Mouse (Mus musculus) kidney, postnatal 0 days (tissue): ENCODE data around the gene Traf5. TPM values are rescaled to one million over a fixed set of nuclear protein-coding genes. Genes with fewer than 3 reads are reported as not detected.

ENCODE experiments used
- ATAC-seq: fragments of 200-750 bp; cut with Nextera tagmentation; replicated peaks from 2 replicates; pipeline ENCODE4 v1.8.0; 2017; ENCODE audit warnings: low read depth, moderate number of reproducible peaks, moderate TSS enrichment, moderate library complexity; ENCODE audit not compliant: low FRiP score
- DNase-seq: peaks from one replicate; pipeline ENCODE4 v3.0.0-alpha.2; 2016; ENCODE audit warnings: low spot score
- H3K27ac ChIP-seq: fragments of 300-500 bp; sonication (generic); 2 replicates; pipeline ENCODE4 v1.5.1; 2014; ENCODE audit warnings: mild to moderate bottlenecking
- H3K27me3 ChIP-seq: fragments of 300-500 bp; sonication (generic); 2 replicates; pipeline ENCODE4 v1.6.1; 2014; ENCODE audit warnings: low read length, mixed read lengths; ENCODE audit not compliant: insufficient read depth
- H3K36me3 ChIP-seq: fragments of 300-500 bp; sonication (generic); 2 replicates; pipeline ENCODE4 v1.6.1; 2014; ENCODE audit warnings: low read length, mixed read lengths; ENCODE audit not compliant: insufficient read depth
- H3K4me1 ChIP-seq: fragments of 300-500 bp; sonication (generic); replicated peaks from 2 replicates; pipeline ENCODE4 v1.6.1; 2014; ENCODE audit warnings: antibody characterized with exemption, low read length, mixed read lengths; ENCODE audit not compliant: insufficient read depth
- H3K4me2 ChIP-seq: fragments of 300-500 bp; sonication (generic); 2 replicates; pipeline ENCODE4 v1.6.1; 2014; ENCODE audit warnings: mild to moderate bottlenecking, low read length, moderate library complexity, mixed read lengths
- H3K4me3 ChIP-seq: fragments of 300-500 bp; sonication (generic); replicated peaks from 2 replicates; pipeline ENCODE4 v1.5.1; 2014; ENCODE audit warnings: low read depth, low read length
- H3K9ac ChIP-seq: fragments of 300-500 bp; sonication (generic); 2 replicates; pipeline ENCODE4 v1.6.1; 2014; ENCODE audit warnings: low read depth, low read length
- H3K9me3 ChIP-seq: fragments of 300-500 bp; sonication (generic); replicated peaks from 2 replicates; pipeline ENCODE4 v1.6.1; 2016; ENCODE audit warnings: low read length, inconsistent platforms, mixed read lengths
- CTCF ChIP-seq: IDR thresholded peaks from 2 replicates; pipeline ENCODE4 v1.5.1; 2016; ENCODE audit warnings: antibody characterized with exemption, low read depth, mild to moderate bottlenecking, moderate library complexity
- WGBS: fragments of 180-500 bp; shearing (Covaris S2); extraction: QIAGEN DNeasy Blood & Tissue Kit; methylation state at CpG from one replicate; pipeline ENCODE4 v1.1.7; 2014; 5-methylcytosine and 5-hydroxymethylcytosine counted together
- polyA plus RNA-seq: library from polyadenylated mRNA; unstranded; fragments of >200 nt; fragmentation: Nextera tagmentation; extraction: Ambion mirVana; gene quantifications from 2 replicates; pipeline ENCODE4 v1.2.1, GENCODE M21; 2015

Traf5 gene
- polyA plus RNA-seq, 1 experiment from 2014 or later, result 19.6 TPM

DNA sequence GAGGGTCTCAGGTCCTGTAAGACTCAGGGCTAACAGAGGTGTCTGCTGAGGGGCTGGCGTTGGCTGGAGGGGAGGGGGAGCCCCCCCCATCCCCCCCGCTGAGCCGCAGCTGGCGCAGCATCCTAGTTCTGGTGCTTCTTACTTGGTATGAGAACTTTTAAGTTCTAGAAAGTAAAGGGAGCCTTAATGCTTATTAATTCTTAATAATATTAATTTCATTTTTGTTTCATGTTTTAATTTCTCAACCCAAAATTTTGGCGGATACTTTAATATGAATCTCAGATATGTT lies 104.9 kb downstream of the Traf5 start:
- H3K27me3 ChIP-seq, result no peaks in the 10 kb centered on the region
- H3K4me1 ChIP-seq, result peaks cover 3% of the 10 kb centered on the region; the same call in 1 of the 2 replicates
- no peak overlapping the region for H3K9ac ChIP-seq
- ATAC-seq (no peak), DNase-seq (no peak)
- no peak overlapping the region for H3K27ac ChIP-seq
- WGBS, result 51% methylated on average over 5 of the region's 5 CpGs
- H3K4me2 ChIP-seq, result no peak overlapping the region
- H3K9me3 ChIP-seq, result no peaks in the 10 kb centered on the region
- H3K4me3 ChIP-seq, result no peak overlapping the region
- no peaks in the 10 kb centered on the region for H3K36me3 ChIP-seq
- no peak for TF ChIP-seq CTCF

DNA sequence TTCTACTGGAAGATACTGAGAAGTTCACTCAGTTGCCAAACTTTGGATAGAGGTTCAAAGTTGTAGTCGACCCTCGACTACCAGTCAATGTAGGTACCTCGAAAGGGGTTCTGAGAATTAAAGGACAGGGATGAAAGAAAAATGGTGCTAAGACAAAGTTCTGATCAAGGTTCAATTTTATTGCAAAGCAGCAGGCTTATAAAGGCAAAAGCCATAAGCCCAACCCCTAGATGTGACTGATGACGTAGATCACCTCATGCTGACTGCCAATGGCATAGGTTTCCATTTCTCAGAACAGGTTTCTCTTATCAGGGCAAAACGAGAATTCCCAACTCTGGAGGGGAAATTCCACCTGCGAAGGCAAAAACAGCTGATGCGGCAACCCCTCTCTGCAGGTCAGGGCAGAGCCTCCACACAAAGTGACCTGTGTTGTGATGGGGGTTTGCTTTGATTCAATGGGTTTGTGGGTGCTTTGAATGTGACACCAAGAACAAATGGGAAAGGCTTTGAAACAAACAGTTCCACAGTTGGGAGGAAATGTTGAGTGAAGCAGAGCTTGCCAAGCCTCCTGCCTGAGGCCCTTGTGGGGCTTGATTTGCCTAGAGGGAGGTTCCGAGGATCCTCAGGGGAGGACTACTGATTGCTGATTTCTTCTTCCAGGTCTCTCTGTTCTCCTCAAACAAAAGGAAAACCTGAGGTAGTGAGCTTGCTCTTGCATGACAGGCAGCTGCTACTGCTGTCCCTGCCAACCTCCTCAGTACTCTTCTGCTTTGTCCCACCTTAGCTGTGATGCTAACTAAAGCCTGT lies 105.5 kb downstream of the Traf5 start:
- Histone ChIP-seq H3K4me2 (no peak overlapping the region), H3K27me3 (no peaks in the 10 kb centered on the region), H3K4me3 (no peak overlapping the region), H3K36me3 (no peaks in the 10 kb centered on the region), H3K9me3 (no peaks in the 10 kb centered on the region), H3K9ac (no peak overlapping the region), H3K4me1 (no peaks in the 10 kb centered on the region; the same call in 1 of the 2 replicates), H3K27ac (no peak overlapping the region)
- 66% methylated on average over 8 of the region's 8 CpGs for WGBS
- DNase-seq, result no peak
- ATAC-seq, result no peak
- TF ChIP-seq CTCF, result no peak

DNA sequence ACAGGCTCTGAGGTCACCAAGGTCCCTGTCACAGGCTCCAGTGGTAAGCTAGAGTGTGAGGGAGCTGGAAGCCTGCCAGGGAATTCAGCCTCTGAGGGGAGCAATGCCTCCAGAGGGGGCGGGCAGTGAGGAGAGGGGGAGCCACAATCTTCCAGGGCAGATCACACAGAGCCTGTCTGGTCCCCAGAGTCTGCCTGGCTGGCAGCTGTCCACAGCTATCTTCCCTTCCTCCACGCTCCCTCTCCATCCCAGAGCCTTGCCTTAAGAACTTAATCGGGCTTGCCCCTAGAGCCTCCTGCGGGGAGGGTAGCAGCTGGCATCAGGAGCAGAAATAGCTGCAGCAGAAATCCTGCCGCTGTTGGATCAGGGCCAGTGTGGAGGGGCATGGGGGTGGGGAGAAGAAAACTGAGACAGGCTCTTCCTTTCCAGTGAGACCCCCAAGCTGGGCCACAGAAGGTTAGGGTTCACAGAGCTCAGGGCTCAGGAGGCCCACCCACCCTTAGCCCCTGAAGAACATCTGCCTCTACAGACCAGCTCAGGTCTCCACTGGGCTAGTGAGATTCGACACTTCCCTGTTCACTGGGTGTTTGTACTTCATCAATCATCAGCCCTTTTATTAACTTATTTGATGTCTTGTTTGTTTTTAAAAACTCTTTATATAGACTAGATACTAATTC lies 110.8 kb downstream of the Traf5 start:
- peaks cover 4% of the 10 kb centered on the region; the same call in 1 of the 2 replicates for H3K4me1 ChIP-seq
- DNase-seq (peak; percentile 64), ATAC-seq (no peak)
- no peaks in the 10 kb centered on the region for H3K27me3 ChIP-seq
- H3K4me2 ChIP-seq, result no peak overlapping the region
- no peak overlapping the region for H3K27ac ChIP-seq
- no peaks in the 10 kb centered on the region for H3K36me3 ChIP-seq
- TF ChIP-seq CTCF, result no peak
- no peak overlapping the region for H3K9ac ChIP-seq
- no peaks in the 10 kb centered on the region for H3K9me3 ChIP-seq
- no peak overlapping the region for H3K4me3 ChIP-seq
- 9% methylated on average over 6 of the region's 6 CpGs for WGBS

DNA sequence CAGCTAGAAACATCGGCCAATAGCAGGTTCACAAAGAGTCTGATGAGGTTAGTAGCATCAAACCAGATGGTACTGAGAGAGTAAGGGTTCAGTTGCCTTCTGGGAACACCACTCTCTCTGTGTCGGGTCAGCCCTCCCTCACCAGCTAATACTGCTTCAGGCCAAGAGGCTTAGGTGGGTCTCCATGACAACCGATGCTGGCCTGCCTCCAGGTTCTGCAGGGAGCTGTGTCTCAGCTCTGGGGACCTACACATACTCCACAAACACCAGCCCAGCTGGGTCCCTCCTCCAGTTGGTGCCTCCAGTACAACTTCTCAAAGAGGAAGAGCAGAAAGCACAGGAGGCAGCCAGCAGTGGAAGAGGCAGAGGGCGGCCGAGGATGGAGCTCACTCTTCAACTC lies 115.2 kb downstream of the Traf5 start, which contains the start of gene Rd3:
Rd3 (plus strand) TSS at position 184 of the 400 bp plus-strand sequence.
- no peak for TF ChIP-seq CTCF
- WGBS, result 44% methylated on average over 5 of the region's 5 CpGs
- Histone ChIP-seq H3K9me3 (no peaks in the 10 kb centered on the region), H3K27ac (no peak within 1 kb of the TSS), H3K36me3 (no peaks in the 10 kb centered on the region), H3K4me3 (no peak within 1 kb of the TSS), H3K27me3 (no peaks in the 10 kb centered on the region), H3K4me1 (peaks cover 6% of the 10 kb centered on the region), H3K9ac (no peak within 1 kb of the TSS), H3K4me2 (no peak within 1 kb of the TSS)
- DNase-seq, result peak; percentile 20
- no peak for ATAC-seq

DNA sequence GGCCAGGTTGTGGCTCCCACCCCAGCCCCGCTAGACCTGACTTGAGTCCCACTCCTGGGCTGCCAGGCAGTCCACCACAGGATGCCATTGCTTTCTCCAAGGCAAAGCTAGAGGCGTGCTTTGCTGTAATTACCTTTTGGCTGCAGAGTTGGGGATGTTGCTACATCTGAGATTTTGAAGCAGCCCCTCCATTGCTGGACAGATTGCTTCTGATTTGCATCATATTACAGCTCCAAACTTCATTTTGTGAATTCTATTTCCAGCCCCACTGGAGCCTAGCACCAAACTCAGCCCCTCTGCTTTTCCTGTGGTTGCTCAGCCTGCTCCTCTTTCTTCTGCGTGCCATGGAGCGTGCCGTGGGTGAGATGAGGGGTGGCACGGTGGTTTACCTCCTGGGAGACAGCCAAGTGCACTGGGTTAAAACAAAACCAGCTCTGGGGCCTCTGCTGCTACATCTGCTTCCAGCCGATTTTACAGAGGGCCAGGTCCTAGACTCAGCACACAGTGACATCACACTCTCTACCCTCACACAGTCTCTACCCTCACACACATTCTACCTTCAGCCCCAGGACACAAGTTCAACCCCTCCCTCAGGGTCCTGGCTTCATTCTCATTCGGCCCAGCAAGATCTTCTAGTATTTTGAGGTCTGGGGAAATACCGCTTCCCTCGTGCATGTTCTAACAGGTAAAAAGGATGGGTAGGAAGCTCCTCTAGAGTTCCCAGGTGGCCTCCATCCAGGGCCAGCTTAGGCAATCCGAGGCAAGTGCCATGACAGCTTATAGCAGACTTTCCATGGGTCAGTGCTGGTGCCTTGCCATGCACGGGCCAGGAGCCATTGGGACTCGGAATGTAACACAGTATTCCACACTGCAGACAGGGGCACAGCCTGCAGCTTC lies 117.6 kb downstream of the Traf5 start:
- H3K9ac ChIP-seq, result no peak overlapping the region
- 0 out of 2 replicates have a peak overlapping the region, but pooled peaks have one; percentile 19 for H3K27ac ChIP-seq
- no peak for ATAC-seq
- H3K4me2 ChIP-seq, result no peak overlapping the region
- no peak for TF ChIP-seq CTCF
- H3K27me3 ChIP-seq, result no peaks in the 10 kb centered on the region
- no peak overlapping the region for H3K4me3 ChIP-seq
- H3K36me3 ChIP-seq, result no peaks in the 10 kb centered on the region
- no peaks in the 10 kb centered on the region for H3K9me3 ChIP-seq
- H3K4me1 ChIP-seq, result peaks cover 3% of the 10 kb centered on the region
- 48% methylated on average over 13 of the region's 13 CpGs for WGBS
- no peak for DNase-seq

DNA sequence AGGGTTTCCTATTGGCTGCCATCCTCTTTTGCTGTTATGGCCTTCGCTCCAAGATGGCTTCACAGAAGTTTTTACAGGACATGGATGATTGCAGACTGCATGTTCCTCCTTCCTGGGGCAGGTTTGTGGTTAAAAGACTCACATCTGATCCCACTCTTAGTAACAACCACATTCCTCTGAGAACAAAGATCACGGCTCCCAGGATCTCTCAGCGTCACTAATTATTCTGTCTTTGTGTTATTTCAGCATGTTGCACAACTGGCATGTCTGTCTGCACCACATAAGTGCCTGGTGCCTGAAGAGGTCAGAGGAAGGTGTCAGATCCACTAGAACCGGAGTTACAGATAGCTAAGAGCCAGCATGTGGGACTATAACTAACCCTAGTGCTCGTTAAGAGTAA lies 122.4 kb downstream of the Traf5 start:
- H3K27ac ChIP-seq, result no peak overlapping the region
- peaks cover 3% of the 10 kb centered on the region; the same call in 1 of the 2 replicates for H3K4me1 ChIP-seq
- H3K9ac ChIP-seq, result no peak overlapping the region
- WGBS, result 66% methylated on average over 5 of the region's 5 CpGs
- no peak for TF ChIP-seq CTCF
- no peaks in the 10 kb centered on the region for H3K36me3 ChIP-seq
- no peaks in the 10 kb centered on the region for H3K9me3 ChIP-seq
- no peak for ATAC-seq
- no peak overlapping the region for H3K4me3 ChIP-seq
- H3K27me3 ChIP-seq, result no peaks in the 10 kb centered on the region
- DNase-seq, result no peak
- no peak overlapping the region for H3K4me2 ChIP-seq
